Mouse (Mus musculus) lung, postnatal 0 days (tissue): ENCODE data around the gene Tpo. TPM values are rescaled to one million over a fixed set of nuclear protein-coding genes. Genes with fewer than 3 reads are reported as not detected.

Experiments used
- ATAC-seq: fragments of 200-750 bp; cut with Nextera tagmentation; 2 replicates; pipeline ENCODE4 v1.8.0; 2017; ENCODE audit warnings: moderate library complexity
- DNase-seq: peaks from one replicate; pipeline ENCODE4 v3.0.0-alpha.2; 2016; ENCODE audit warnings: low spot score
- H3K27ac ChIP-seq: fragments of 300-500 bp; sonication (generic); 2 replicates; pipeline ENCODE4 v1.5.1; 2014; ENCODE audit warnings: antibody characterized with exemption, mild to moderate bottlenecking, low read length, mixed read lengths
- H3K27me3 ChIP-seq: fragments of 300-500 bp; sonication (generic); replicated peaks from 2 replicates; pipeline ENCODE4 v1.6.1; 2014; ENCODE audit warnings: low read length, mixed read lengths; ENCODE audit not compliant: insufficient read depth
- H3K36me3 ChIP-seq: fragments of 300-500 bp; sonication (generic); 2 replicates; pipeline ENCODE4 v1.6.1; 2014; ENCODE audit warnings: low read length, mixed read lengths; ENCODE audit not compliant: insufficient read depth
- H3K4me1 ChIP-seq: fragments of 300-500 bp; sonication (generic); 2 replicates; pipeline ENCODE4 v1.6.1; 2014; ENCODE audit warnings: antibody characterized with exemption, low read depth, low read length, mixed read lengths; ENCODE audit not compliant: insufficient read depth
- H3K4me2 ChIP-seq: fragments of 300-500 bp; sonication (generic); replicated peaks from 2 replicates; pipeline ENCODE4 v1.6.1; 2014; ENCODE audit warnings: low read depth, mild to moderate bottlenecking, low read length, moderate library complexity, mixed read lengths
- H3K4me3 ChIP-seq: fragments of 300-500 bp; sonication (generic); 2 replicates; pipeline ENCODE4 v1.5.1; 2014; ENCODE audit warnings: low read depth, low read length
- H3K9ac ChIP-seq: fragments of 300-500 bp; sonication (generic); replicated peaks from 2 replicates; pipeline ENCODE4 v1.6.1; 2014; ENCODE audit warnings: low read depth, mild to moderate bottlenecking
- H3K9me3 ChIP-seq: fragments of 300-500 bp; sonication (generic); 2 replicates; pipeline ENCODE4 v1.6.1; 2016; ENCODE audit warnings: low read length, mixed read lengths
- CTCF ChIP-seq: IDR thresholded peaks from 2 replicates; pipeline ENCODE4 v1.5.1; 2016; ENCODE audit warnings: antibody characterized with exemption, mild to moderate bottlenecking
- EP300 ChIP-seq: IDR thresholded peaks from 2 replicates; pipeline ENCODE4 v1.6.1; 2016; ENCODE audit warnings: antibody characterized with exemption, mild to moderate bottlenecking, control low read depth
- WGBS: fragments of 180-500 bp; shearing (Covaris S2); extraction: QIAGEN DNeasy Blood & Tissue Kit; methylation state at CpG from one replicate; pipeline ENCODE4 v1.1.7; 2014; 5-methylcytosine and 5-hydroxymethylcytosine counted together
- polyA plus RNA-seq: library from polyadenylated mRNA; unstranded; fragments of >200 nt; fragmentation: Nextera tagmentation; extraction: Ambion mirVana; gene quantifications from 2 replicates; pipeline ENCODE4 v1.2.1, GENCODE M21; 2015

The Tpo gene
- polyA plus RNA-seq, 1 experiment from 2014 or later, result not detected

GRCm38 (mm10) chr12:30128561-30129410 is 3.6 kb downstream of the Tpo start:
- ATAC-seq (peak; percentile 50), DNase-seq (peak; percentile 79)
- WGBS, result 65% methylated on average over 7 of the region's 7 CpGs
- Histone ChIP-seq H3K4me1 (no peaks in the 10 kb centered on the region), H3K9ac (no peak overlapping the region), H3K4me3 (no peak overlapping the region), H3K4me2 (no peak overlapping the region), H3K36me3 (no peaks in the 10 kb centered on the region), H3K27ac (no peak overlapping the region), H3K9me3 (no peaks in the 10 kb centered on the region), H3K27me3 (no peaks in the 10 kb centered on the region; the same call in 1 of the 2 replicates)
- TF ChIP-seq CTCF (peak; percentile 88), EP300 (no peak)

- Histone ChIP-seq H3K9ac (no peak overlapping the region), H3K4me3 (no peak overlapping the region), H3K36me3 (no peaks in the 10 kb centered on the region), H3K4me1 (no peaks in the 10 kb centered on the region), H3K9me3 (no peaks in the 10 kb centered on the region), H3K4me2 (no peak overlapping the region), H3K27ac (no peak overlapping the region), H3K27me3 (no peaks in the 10 kb centered on the region)
- ATAC-seq, result no peak
- WGBS, result 59% methylated on average over 7 of the region's 7 CpGs
- DNase-seq, result no peak
- TF ChIP-seq CTCF, result no peak
- no peak for TF ChIP-seq EP300
Observed at GRCm38 (mm10) chr12:30122347-30122746, 10.1 kb downstream of the Tpo start.

- H3K9me3 ChIP-seq, result no peaks in the 10 kb centered on the region
- no peak overlapping the region for H3K9ac ChIP-seq
- H3K4me2 ChIP-seq, result no peak overlapping the region
- H3K36me3 ChIP-seq, result no peaks in the 10 kb centered on the region
- 82% methylated on average over 2 of the region's 2 CpGs for WGBS
- no peak for TF ChIP-seq EP300
- no peak for TF ChIP-seq CTCF
- H3K27ac ChIP-seq, result no peak overlapping the region
- ATAC-seq (no peak), DNase-seq (no peak)
- no peaks in the 10 kb centered on the region for H3K27me3 ChIP-seq
- no peaks in the 10 kb centered on the region for H3K4me1 ChIP-seq
- no peak overlapping the region for H3K4me3 ChIP-seq
Observed at GRCm38 (mm10) chr12:30112271-30112670, 20.2 kb downstream of the Tpo start.

GRCm38 (mm10) chr12:30109646-30110605 is 22.5 kb downstream of the Tpo start:
- Histone ChIP-seq H3K4me2 (no peak overlapping the region), H3K4me3 (no peak overlapping the region), H3K9ac (no peak overlapping the region), H3K27me3 (no peaks in the 10 kb centered on the region), H3K9me3 (no peaks in the 10 kb centered on the region), H3K4me1 (no peaks in the 10 kb centered on the region), H3K36me3 (no peaks in the 10 kb centered on the region), H3K27ac (no peak overlapping the region)
- DNase-seq (no peak), ATAC-seq (no peak)
- WGBS, result 74% methylated on average over 14 of the region's 14 CpGs
- no peak for TF ChIP-seq EP300
- no peak for TF ChIP-seq CTCF

GRCm38 (mm10) chr12:30102891-30103565 is 29.4 kb downstream of the Tpo start:
- H3K4me1 ChIP-seq, result no peaks in the 10 kb centered on the region
- 32% methylated on average over 29 of the region's 29 CpGs for WGBS
- peak; percentile 57 for TF ChIP-seq CTCF
- TF ChIP-seq EP300, result no peak
- no peak overlapping the region for H3K27ac ChIP-seq
- no peaks in the 10 kb centered on the region for H3K27me3 ChIP-seq
- no peak overlapping the region for H3K4me2 ChIP-seq
- ATAC-seq (peak; percentile 56), DNase-seq (peak; percentile 18)
- no peak overlapping the region for H3K9ac ChIP-seq
- no peaks in the 10 kb centered on the region for H3K36me3 ChIP-seq
- H3K9me3 ChIP-seq, result no peaks in the 10 kb centered on the region
- no peak overlapping the region for H3K4me3 ChIP-seq

GRCm38 (mm10) chr12:30092081-30092480 is 40.3 kb downstream of the Tpo start:
- TF ChIP-seq CTCF (no peak), EP300 (no peak)
- Histone ChIP-seq H3K27ac (no peak overlapping the region), H3K4me3 (no peak overlapping the region), H3K4me2 (no peak overlapping the region), H3K9me3 (no peaks in the 10 kb centered on the region), H3K9ac (no peak overlapping the region), H3K4me1 (no peaks in the 10 kb centered on the region), H3K36me3 (no peaks in the 10 kb centered on the region), H3K27me3 (no peaks in the 10 kb centered on the region)
- ATAC-seq (no peak), DNase-seq (no peak)
- WGBS, result 91% methylated on average over 5 of the region's 5 CpGs
